Mouse (Mus musculus): ENCODE results near the gene Tcl1b4. TPM values are rescaled to one million over a fixed set of nuclear protein-coding genes. Genes with fewer than 3 reads are reported as not detected.

Tcl1b4 gene
- total and polyA plus RNA-seq, 2 experiments = not detected

GRCm38 (mm10) chr12:105207071-105207470 lies 5.3 kb downstream of the Tcl1b4 start:
- 59% methylated on average over 1 of the region's 1 CpGs for WGBS
- Histone ChIP-seq H3K36me3 (ENCODE audit: control insufficient read depth, insufficient read depth, low read length) (no peaks in the 10 kb centered on the region), H3K27me3 (ENCODE audit: control insufficient read depth, insufficient read depth, low read length) (no peaks in the 10 kb centered on the region), H3K4me1 (ENCODE audit: control insufficient read depth, insufficient read depth, low read length) (no peaks in the 10 kb centered on the region), H3K79me2 (ENCODE audit: control insufficient read depth, insufficient read depth, low read length) (no peaks in the 10 kb centered on the region), H3K4me3 (ENCODE audit: insufficient read depth, low read depth, low read length) (no peak overlapping the region), H3K9ac (ENCODE audit: low read depth, low read length) (no peak overlapping the region), H3K27ac (replicated peaks; ENCODE audit: insufficient read depth, low read depth, low read length) (no peak overlapping the region)
- TF ChIP-seq CTCF (IDR thresholded peaks at IDR 0.05; ENCODE audit: low read depth, low read length) (no peak), POLR2A (IDR thresholded peaks at IDR 0.05; ENCODE audit: extremely low read depth, insufficient read depth, low read length) (no peak)
- no peak for DNase-seq (ENCODE audit: extremely low read depth, low read depth, low spot score)

GRCm38 (mm10) chr12:105208441-105208840 lies 6.7 kb downstream of the Tcl1b4 start:
- Histone ChIP-seq H3K4me1 (ENCODE audit: control insufficient read depth, insufficient read depth, low read length) (no peaks in the 10 kb centered on the region), H3K36me3 (ENCODE audit: control insufficient read depth, insufficient read depth, low read length) (no peaks in the 10 kb centered on the region), H3K79me2 (ENCODE audit: control insufficient read depth, insufficient read depth, low read length) (no peaks in the 10 kb centered on the region), H3K9ac (ENCODE audit: low read depth, low read length) (no peak overlapping the region), H3K4me3 (ENCODE audit: insufficient read depth, low read depth, low read length) (no peak overlapping the region), H3K27me3 (ENCODE audit: control insufficient read depth, insufficient read depth, low read length) (no peaks in the 10 kb centered on the region), H3K27ac (replicated peaks; ENCODE audit: insufficient read depth, low read depth, low read length) (no peak overlapping the region)
- no peak for DNase-seq (ENCODE audit: extremely low read depth, low read depth, low spot score)
- 87% methylated on average over 1 of the region's 1 CpGs for WGBS
- TF ChIP-seq POLR2A (IDR thresholded peaks at IDR 0.05; ENCODE audit: extremely low read depth, insufficient read depth, low read length) (no peak), CTCF (IDR thresholded peaks at IDR 0.05; ENCODE audit: low read depth, low read length) (no peak)

GRCm38 (mm10) chr12:105209231-105209630 lies 7.5 kb downstream of the Tcl1b4 start:
- no peaks in the 10 kb centered on the region for H3K36me3 ChIP-seq (ENCODE audit: control insufficient read depth, insufficient read depth, low read length)
- TF ChIP-seq POLR2A (IDR thresholded peaks at IDR 0.05; ENCODE audit: extremely low read depth, insufficient read depth, low read length) (no peak), CTCF (IDR thresholded peaks at IDR 0.05; ENCODE audit: low read depth, low read length) (no peak)
- H3K27ac ChIP-seq (replicated peaks; ENCODE audit: insufficient read depth, low read depth, low read length) = no peak overlapping the region
- no peaks in the 10 kb centered on the region for H3K27me3 ChIP-seq (ENCODE audit: control insufficient read depth, insufficient read depth, low read length)
- no peak for DNase-seq (ENCODE audit: extremely low read depth, low read depth, low spot score)
- no peaks in the 10 kb centered on the region for H3K79me2 ChIP-seq (ENCODE audit: control insufficient read depth, insufficient read depth, low read length)
- 88% methylated on average over 7 of the region's 7 CpGs for WGBS
- no peaks in the 10 kb centered on the region for H3K4me1 ChIP-seq (ENCODE audit: control insufficient read depth, insufficient read depth, low read length)
- no peak overlapping the region for H3K4me3 ChIP-seq (ENCODE audit: insufficient read depth, low read depth, low read length)
- H3K9ac ChIP-seq (ENCODE audit: low read depth, low read length) = no peak overlapping the region

- TF ChIP-seq POLR2A (IDR thresholded peaks at IDR 0.05; ENCODE audit: extremely low read depth, insufficient read depth, low read length) (no peak), CTCF (IDR thresholded peaks at IDR 0.05; ENCODE audit: low read depth, low read length) (no peak)
- H3K27ac ChIP-seq (replicated peaks; ENCODE audit: insufficient read depth, low read depth, low read length) = no peak overlapping the region
- no peak for DNase-seq (ENCODE audit: extremely low read depth, low read depth, low spot score)
- H3K79me2 ChIP-seq (ENCODE audit: control insufficient read depth, insufficient read depth, low read length) = no peaks in the 10 kb centered on the region
- H3K9ac ChIP-seq (ENCODE audit: low read depth, low read length) = no peak overlapping the region
- 74% methylated on average over 7 of the region's 7 CpGs for WGBS
- no peak overlapping the region for H3K4me3 ChIP-seq (ENCODE audit: insufficient read depth, low read depth, low read length)
- H3K36me3 ChIP-seq (ENCODE audit: control insufficient read depth, insufficient read depth, low read length) = no peaks in the 10 kb centered on the region
- no peaks in the 10 kb centered on the region for H3K27me3 ChIP-seq (ENCODE audit: control insufficient read depth, insufficient read depth, low read length)
- no peaks in the 10 kb centered on the region for H3K4me1 ChIP-seq (ENCODE audit: control insufficient read depth, insufficient read depth, low read length)
These were observed 15.5 kb downstream of the Tcl1b4 start for GRCm38 (mm10) chr12:105217101-105217760.

GRCm38 (mm10) chr12:105222601-105223319 lies 21.0 kb downstream of the Tcl1b4 start, which contains the start of gene Tcl1:
Gene Tcl1 (minus strand): TSS chr12:105222793.
- H3K4me1 ChIP-seq (ENCODE audit: control insufficient read depth, insufficient read depth, low read length) = no peaks in the 10 kb centered on the region
- H3K4me3 ChIP-seq (ENCODE audit: insufficient read depth, low read depth, low read length) = no peak within 1 kb of the TSS
- H3K27me3 ChIP-seq (ENCODE audit: control insufficient read depth, insufficient read depth, low read length) = no peaks in the 10 kb centered on the region
- no peak for DNase-seq (ENCODE audit: extremely low read depth, low read depth, low spot score)
- TF ChIP-seq CTCF (IDR thresholded peaks at IDR 0.05; ENCODE audit: low read depth, low read length) (no peak), POLR2A (IDR thresholded peaks at IDR 0.05; ENCODE audit: extremely low read depth, insufficient read depth, low read length) (no peak)
- H3K36me3 ChIP-seq (ENCODE audit: control insufficient read depth, insufficient read depth, low read length) = no peaks in the 10 kb centered on the region
- no peak within 1 kb of the TSS for H3K9ac ChIP-seq (ENCODE audit: low read depth, low read length)
- no peaks in the 10 kb centered on the region for H3K79me2 ChIP-seq (ENCODE audit: control insufficient read depth, insufficient read depth, low read length)
- 81% methylated on average over 22 of the region's 22 CpGs for WGBS
- no peak within 1 kb of the TSS for H3K27ac ChIP-seq (replicated peaks; ENCODE audit: insufficient read depth, low read depth, low read length)

All from liver, adult 2 months (tissue).